Mouse (Mus musculus) ES-E14 (cell line): ENCODE data around the gene Tacr2. TPM values are rescaled to one million over a fixed set of nuclear protein-coding genes. Genes with fewer than 3 reads are reported as not detected.

Experiments used
- DNase-seq: peaks from one replicate; pipeline ENCODE4 v3.0.0-alpha.2; 2013; ENCODE audit warnings: low read depth, low spot score
- H3K27ac ChIP-seq: 2 replicates; pipeline ENCODE4 v1.5.1; 2012; ENCODE audit warnings: low read depth, mild to moderate bottlenecking, low read length, moderate library complexity, mixed read lengths; ENCODE audit not compliant: poor library complexity, insufficient read depth, severe bottlenecking
- H3K36me3 ChIP-seq: 2 replicates; pipeline ENCODE4 v1.6.1; 2012; ENCODE audit warnings: mild to moderate bottlenecking, low read length, moderate library complexity, mixed read lengths; ENCODE audit not compliant: control insufficient read depth, poor library complexity, insufficient read depth, severe bottlenecking
- H3K4me1 ChIP-seq, 2 experiments: fragments of 150-350 bp in 1 of 2; sonication (generic) in 1 of 2; 2 replicates each; pipeline ENCODE4 v1.6.1; 2012; ENCODE audit warnings: low read length in 2 of 2, mild to moderate bottlenecking in 1 of 2, mixed read lengths in 1 of 2; ENCODE audit not compliant: control insufficient read depth in 2 of 2, insufficient read depth in 2 of 2, poor library complexity in 1 of 2
- H3K4me3 ChIP-seq, 2 experiments: fragments of 150-350 bp in 1 of 2; sonication (generic) in 1 of 2; 2 replicates each; pipeline ENCODE4 v1.5.1; 2012; ENCODE audit warnings: low read length in 2 of 2, low read depth in 1 of 2, mild to moderate bottlenecking in 1 of 2, mixed read lengths in 1 of 2; ENCODE audit not compliant: insufficient read depth in 1 of 2, poor library complexity in 1 of 2, severe bottlenecking in 1 of 2
- H3K9ac ChIP-seq: 2 replicates; pipeline ENCODE4 v1.6.1; 2012; ENCODE audit warnings: low read depth, mild to moderate bottlenecking, low read length, mixed read lengths; ENCODE audit not compliant: poor library complexity, insufficient read depth, severe bottlenecking
- H3K9me3 ChIP-seq: fragments of 150-350 bp; sonication (generic); 2 replicates; pipeline ENCODE4 v1.6.1; 2012; ENCODE audit warnings: low read depth, mild to moderate bottlenecking, low read length; ENCODE audit not compliant: control insufficient read depth, insufficient read depth
- CHD2 ChIP-seq: IDR thresholded peaks from 2 replicates; pipeline ENCODE4 v1.6.1; 2014; ENCODE audit warnings: mild to moderate bottlenecking, low read depth, low read length, inconsistent platforms
- HCFC1 ChIP-seq: IDR thresholded peaks from 2 replicates; pipeline ENCODE4 v1.6.1; 2012; ENCODE audit warnings: low read length, inconsistent platforms, borderline replicate concordance; ENCODE audit not compliant: insufficient read depth
- MAFK ChIP-seq: IDR thresholded peaks from 2 replicates; pipeline ENCODE4 v1.6.1; 2014; ENCODE audit warnings: mild to moderate bottlenecking, low read depth, low read length, inconsistent platforms; ENCODE audit not compliant: insufficient read depth
- ZC3H11A ChIP-seq: IDR thresholded peaks from 2 replicates; pipeline ENCODE4 v1.6.1; 2012; ENCODE audit warnings: low read depth, mild to moderate bottlenecking, inconsistent platforms, low read length, borderline replicate concordance
- ZNF384 ChIP-seq: IDR thresholded peaks from 2 replicates; pipeline ENCODE4 v1.6.1; 2012; ENCODE audit warnings: low read depth, low read length, inconsistent platforms
- in situ Hi-C, 2 experiments: fragments of 600-800 bp; cut with MboI; formaldehyde crosslinking; loops; one replicate each; pipeline ENCODE4 v1.15.1; 2025; ENCODE audit warnings: low sequenced_read_pairs in 2 of 2, inconsistent platforms in 1 of 2; ENCODE audit not compliant: unreplicated experiment in 2 of 2
- total RNA-seq: library from RNA; depleted of rRNA; stranded (reverse); fragments of 300-350 nt; gene quantifications from 2 replicates; pipeline ENCODE4 v1.2.3, GENCODE M21; 2012

The Tacr2 gene
- total RNA-seq, 1 experiment: 0.18 TPM

- in situ Hi-C loops: no loop called here
- Histone ChIP-seq H3K36me3 (no peaks in the 10 kb centered on the region), H3K4me1 (peaks cover 0 to 6% of the 10 kb centered on the region in 2 experiments; a peak in 1 of 4 replicates), H3K4me3 (no peak overlapping the region), H3K9ac (no peak overlapping the region), H3K27ac (no peak overlapping the region), H3K9me3 (no peaks in the 10 kb centered on the region)
- no peak for DNase-seq
- TF ChIP-seq MAFK: no peak
- TF ChIP-seq ZNF384: no peak
- no peak for TF ChIP-seq HCFC1
- TF ChIP-seq CHD2: no peak
- TF ChIP-seq ZC3H11A: no peak
Observed at GRCm38 (mm10) chr10:62247156-62247555, 5.1 kb upstream of the Tacr2 start.

- H3K9ac ChIP-seq: no peak overlapping the region
- in situ Hi-C loops: no loop called here
- H3K4me3 ChIP-seq: no peak overlapping the region
- no peaks in the 10 kb centered on the region for H3K9me3 ChIP-seq
- no peak overlapping the region for H3K27ac ChIP-seq
- peaks cover 0 to 10% of the 10 kb centered on the region in 2 experiments; a peak in 1 of 4 replicates for H3K4me1 ChIP-seq
- DNase-seq: no peak
- TF ChIP-seq MAFK: no peak
- no peak for TF ChIP-seq CHD2
- no peak for TF ChIP-seq ZC3H11A
- TF ChIP-seq HCFC1: no peak
- TF ChIP-seq ZNF384: no peak
- no peaks in the 10 kb centered on the region for H3K36me3 ChIP-seq
Observed at GRCm38 (mm10) chr10:62247815-62248214, 4.4 kb upstream of the Tacr2 start.

- Histone ChIP-seq H3K9me3 (no peaks in the 10 kb centered on the region), H3K4me3 (no peak overlapping the region; a peak in 1 of 4 replicates), H3K27ac (no peak overlapping the region), H3K4me1 (peaks cover 0 to 10% of the 10 kb centered on the region in 2 experiments; a peak in 1 of 4 replicates), H3K36me3 (no peaks in the 10 kb centered on the region), H3K9ac (no peak overlapping the region)
- in situ Hi-C loops: no loop called here
- no peak for DNase-seq
- no peak for TF ChIP-seq HCFC1
- TF ChIP-seq ZC3H11A: no peak
- no peak for TF ChIP-seq MAFK
- no peak for TF ChIP-seq ZNF384
- TF ChIP-seq CHD2: no peak
Observed at GRCm38 (mm10) chr10:62252496-62253235, 428 bp downstream of the Tacr2 start.

- Histone ChIP-seq H3K9me3 (no peaks in the 10 kb centered on the region), H3K9ac (no peak overlapping the region), H3K4me1 (0 out of 4 replicates have a peak, but pooled peaks cover 0 to 2% of the 10 kb centered on the region in 2 experiments), H3K36me3 (no peaks in the 10 kb centered on the region; the same call in 1 of the 2 replicates), H3K4me3 (no peak overlapping the region), H3K27ac (no peak overlapping the region)
- in situ Hi-C loops: no loop called here
- TF ChIP-seq CHD2 (no peak), ZC3H11A (no peak), MAFK (no peak)
- DNase-seq: no peak
Observed at GRCm38 (mm10) chr10:62258298-62258697, 6.1 kb downstream of the Tacr2 start.
